Mouse (Mus musculus) skeletal muscle tissue, adult 2 months (tissue): ENCODE measurements around the gene Ercc6.

Experiments used
- DNase-seq: peaks from one replicate; pipeline ENCODE4 v3.0.0-alpha.2; 2012; ENCODE audit warnings: low read depth, low spot score

Ercc6 gene

GRCm38 (mm10) chr14:32572519-32572918 is 59.2 kb downstream of the Ercc6 start:
- DNase-seq = no peak

GRCm38 (mm10) chr14:32578420-32578819 is 65.1 kb downstream of the Ercc6 start:
- DNase-seq = no peak

- DNase-seq = no peak
Measured at GRCm38 (mm10) chr14:32583696-32584095, 70.4 kb downstream of the Ercc6 start.

- peak; percentile 52 for DNase-seq
Measured at GRCm38 (mm10) chr14:32587013-32587784, 73.9 kb downstream of the Ercc6 start.

- no peak for DNase-seq
Measured at GRCm38 (mm10) chr14:32590377-32590776, 77.1 kb downstream of the Ercc6 start.

- peak; percentile 23 for DNase-seq
Measured at GRCm38 (mm10) chr14:32597232-32598231, 84.2 kb downstream of the Ercc6 start.

- no peak for DNase-seq
Measured at GRCm38 (mm10) chr14:32598437-32599219, 85.3 kb downstream of the Ercc6 start.

- DNase-seq = no peak
Measured at GRCm38 (mm10) chr14:32599290-32600041, 86.1 kb downstream of the Ercc6 start, which contains the start of gene Prrxl1. TSS of gene Prrxl1 (plus strand) at chr14:32599407.

- no peak for DNase-seq
Measured at GRCm38 (mm10) chr14:32600110-32600509, 86.8 kb downstream of the Ercc6 start.

GRCm38 (mm10) chr14:32605508-32605907 is 92.2 kb downstream of the Ercc6 start:
- no peak for DNase-seq

GRCm38 (mm10) chr14:32606316-32606715 is 93.0 kb downstream of the Ercc6 start:
- DNase-seq = no peak

- DNase-seq = peak; percentile 13
Measured at GRCm38 (mm10) chr14:32609392-32609791, 96.1 kb downstream of the Ercc6 start.

GRCm38 (mm10) chr14:32617253-32617652 is 103.9 kb downstream of the Ercc6 start:
- no peak for DNase-seq

- DNase-seq = no peak
Measured at GRCm38 (mm10) chr14:32624245-32624644, 110.9 kb downstream of the Ercc6 start.

- no peak for DNase-seq
Measured at GRCm38 (mm10) chr14:32624811-32625210, 111.5 kb downstream of the Ercc6 start.

- no peak for DNase-seq
Measured at GRCm38 (mm10) chr14:32627271-32627670, 114.0 kb downstream of the Ercc6 start.

GRCm38 (mm10) chr14:32628584-32628983 is 115.3 kb downstream of the Ercc6 start:
- no peak for DNase-seq
